Mouse (Mus musculus): ENCODE data around the gene Akap13. TPM values are rescaled to one million over a fixed set of nuclear protein-coding genes. Genes with fewer than 3 reads are reported as not detected.

Gene Akap13
- polyA plus RNA-seq, 1 experiment from 2014 or later, result 19.4 TPM

GRCm38 (mm10) chr7:75528751-75529150, 73.4 kb downstream of the Akap13 start:
- H3K27ac ChIP-seq, result no peak overlapping the region
- H3K4me1 ChIP-seq (replicated peaks), result 0 out of 2 replicates have a peak, but pooled peaks cover 4% of the 10 kb centered on the region
- H3K4me2 ChIP-seq, result no peak overlapping the region
- no peaks in the 10 kb centered on the region for H3K36me3 ChIP-seq
- H3K9ac ChIP-seq, result no peak overlapping the region
- no peak overlapping the region for H3K4me3 ChIP-seq
- H3K27me3 ChIP-seq, result no peaks in the 10 kb centered on the region
- WGBS, result 89% methylated on average over 4 of the region's 4 CpGs
- ATAC-seq (ENCODE audit: low FRiP score), result no peak
- no peaks in the 10 kb centered on the region for H3K9me3 ChIP-seq

- no peaks in the 10 kb centered on the region for H3K36me3 ChIP-seq
- no peaks in the 10 kb centered on the region for H3K27me3 ChIP-seq
- H3K4me1 ChIP-seq (replicated peaks), result 0 out of 2 replicates have a peak, but pooled peaks cover 4% of the 10 kb centered on the region
- no peak overlapping the region for H3K4me3 ChIP-seq
- H3K9ac ChIP-seq, result no peak overlapping the region
- WGBS, result 94% methylated on average over 7 of the region's 7 CpGs
- no peak overlapping the region for H3K27ac ChIP-seq
- no peaks in the 10 kb centered on the region for H3K9me3 ChIP-seq
- no peak for ATAC-seq (ENCODE audit: low FRiP score)
- no peak overlapping the region for H3K4me2 ChIP-seq
These were observed 74.6 kb downstream of the Akap13 start for GRCm38 (mm10) chr7:75529857-75530437.

- Histone ChIP-seq H3K9me3 (no peaks in the 10 kb centered on the region), H3K27me3 (no peaks in the 10 kb centered on the region), H3K4me3 (no peak overlapping the region), H3K27ac (no peak overlapping the region), H3K36me3 (no peaks in the 10 kb centered on the region), H3K4me1 (replicated peaks) (0 out of 2 replicates have a peak, but pooled peaks cover 4% of the 10 kb centered on the region), H3K9ac (no peak overlapping the region), H3K4me2 (no peak overlapping the region)
- ATAC-seq (ENCODE audit: low FRiP score), result no peak
- 94% methylated on average over 3 of the region's 3 CpGs for WGBS
These were observed 75.3 kb downstream of the Akap13 start for GRCm38 (mm10) chr7:75530642-75531041.

- H3K9ac ChIP-seq, result no peak overlapping the region
- H3K4me3 ChIP-seq, result no peak overlapping the region
- no peak overlapping the region for H3K4me2 ChIP-seq
- 96% methylated on average over 5 of the region's 5 CpGs for WGBS
- H3K4me1 ChIP-seq (replicated peaks), result no peaks in the 10 kb centered on the region
- no peak for ATAC-seq (ENCODE audit: low FRiP score)
- H3K27ac ChIP-seq, result no peak overlapping the region
- H3K9me3 ChIP-seq, result no peaks in the 10 kb centered on the region
- no peaks in the 10 kb centered on the region for H3K27me3 ChIP-seq
- no peaks in the 10 kb centered on the region for H3K36me3 ChIP-seq
These were observed 77.7 kb downstream of the Akap13 start for GRCm38 (mm10) chr7:75533079-75533478.

- no peaks in the 10 kb centered on the region for H3K27me3 ChIP-seq
- H3K36me3 ChIP-seq, result no peaks in the 10 kb centered on the region
- no peak overlapping the region for H3K27ac ChIP-seq
- WGBS, result 90% methylated on average over 5 of the region's 5 CpGs
- no peaks in the 10 kb centered on the region for H3K9me3 ChIP-seq
- no peak overlapping the region for H3K9ac ChIP-seq
- H3K4me3 ChIP-seq, result no peak overlapping the region
- no peaks in the 10 kb centered on the region for H3K4me1 ChIP-seq (replicated peaks)
- no peak overlapping the region for H3K4me2 ChIP-seq
- no peak for ATAC-seq (ENCODE audit: low FRiP score)
These were observed 81.0 kb downstream of the Akap13 start for GRCm38 (mm10) chr7:75536298-75536697.

GRCm38 (mm10) chr7:75537567-75537966, 82.2 kb downstream of the Akap13 start:
- no peak for ATAC-seq (ENCODE audit: low FRiP score)
- no peaks in the 10 kb centered on the region for H3K36me3 ChIP-seq
- no peaks in the 10 kb centered on the region for H3K27me3 ChIP-seq
- H3K9ac ChIP-seq, result no peak overlapping the region
- no peaks in the 10 kb centered on the region for H3K9me3 ChIP-seq
- no peak overlapping the region for H3K27ac ChIP-seq
- no peak overlapping the region for H3K4me2 ChIP-seq
- H3K4me3 ChIP-seq, result no peak overlapping the region
- WGBS, result 87% methylated on average over 2 of the region's 2 CpGs
- H3K4me1 ChIP-seq (replicated peaks), result no peaks in the 10 kb centered on the region

GRCm38 (mm10) chr7:75538513-75538912, 83.2 kb downstream of the Akap13 start:
- no peak overlapping the region for H3K9ac ChIP-seq
- no peaks in the 10 kb centered on the region for H3K27me3 ChIP-seq
- no peak overlapping the region for H3K27ac ChIP-seq
- no peak for ATAC-seq (ENCODE audit: low FRiP score)
- H3K4me2 ChIP-seq, result no peak overlapping the region
- WGBS, result 92% methylated on average over 3 of the region's 3 CpGs
- no peaks in the 10 kb centered on the region for H3K36me3 ChIP-seq
- H3K9me3 ChIP-seq, result no peaks in the 10 kb centered on the region
- H3K4me3 ChIP-seq, result no peak overlapping the region
- no peaks in the 10 kb centered on the region for H3K4me1 ChIP-seq (replicated peaks)

- 88% methylated on average over 3 of the region's 3 CpGs for WGBS
- no peak overlapping the region for H3K27ac ChIP-seq
- H3K4me3 ChIP-seq, result no peak overlapping the region
- no peak for ATAC-seq (ENCODE audit: low FRiP score)
- H3K27me3 ChIP-seq, result no peaks in the 10 kb centered on the region
- H3K9ac ChIP-seq, result no peak overlapping the region
- no peak overlapping the region for H3K4me2 ChIP-seq
- H3K36me3 ChIP-seq, result no peaks in the 10 kb centered on the region
- no peaks in the 10 kb centered on the region for H3K4me1 ChIP-seq (replicated peaks)
- no peaks in the 10 kb centered on the region for H3K9me3 ChIP-seq
These were observed 83.8 kb downstream of the Akap13 start for GRCm38 (mm10) chr7:75539168-75539567.

GRCm38 (mm10) chr7:75549856-75550255, 94.5 kb downstream of the Akap13 start:
- no peak overlapping the region for H3K27ac ChIP-seq

GRCm38 (mm10) chr7:75550791-75551336, 95.5 kb downstream of the Akap13 start:
- no peak overlapping the region for H3K4me2 ChIP-seq
- no peaks in the 10 kb centered on the region for H3K4me1 ChIP-seq (replicated peaks)
- 83% methylated on average over 6 of the region's 6 CpGs for whole genome bisulfite sequencing
- no peak for ATAC-seq (ENCODE audit: low FRiP score)
- no peak overlapping the region for H3K27ac ChIP-seq
- H3K4me3 ChIP-seq, result no peak overlapping the region
- H3K27me3 ChIP-seq, result no peaks in the 10 kb centered on the region
- no peaks in the 10 kb centered on the region for H3K9me3 ChIP-seq
- H3K36me3 ChIP-seq, result no peaks in the 10 kb centered on the region
- no peak overlapping the region for H3K9ac ChIP-seq

More at GRCm38 (mm10) chr7:75549856-75550255, 94.5 kb downstream of the Akap13 start:
- Histone ChIP-seq H3K4me3 (no peak overlapping the region), H3K9ac (no peak overlapping the region), H3K4me2 (no peak overlapping the region), H3K27me3 (no peaks in the 10 kb centered on the region), H3K9me3 (no peaks in the 10 kb centered on the region), H3K4me1 (replicated peaks) (no peaks in the 10 kb centered on the region), H3K36me3 (no peaks in the 10 kb centered on the region)
- no peak for ATAC-seq (ENCODE audit: low FRiP score)
- 92% methylated on average over 3 of the region's 3 CpGs for WGBS

- Histone ChIP-seq H3K4me1 (replicated peaks) (no peaks in the 10 kb centered on the region), H3K9me3 (no peaks in the 10 kb centered on the region), H3K36me3 (no peaks in the 10 kb centered on the region), H3K27ac (no peak overlapping the region), H3K4me2 (no peak overlapping the region), H3K9ac (no peak overlapping the region), H3K27me3 (no peaks in the 10 kb centered on the region), H3K4me3 (no peak overlapping the region)
- no peak for ATAC-seq (ENCODE audit: low FRiP score)
- WGBS, result 92% methylated on average over 8 of the region's 8 CpGs
These were observed 97.8 kb downstream of the Akap13 start for GRCm38 (mm10) chr7:75553002-75553666.

- H3K36me3 ChIP-seq, result no peaks in the 10 kb centered on the region
- H3K9me3 ChIP-seq, result no peaks in the 10 kb centered on the region
- ATAC-seq (ENCODE audit: low FRiP score), result no peak
- H3K4me2 ChIP-seq, result no peak overlapping the region
- no peak overlapping the region for H3K27ac ChIP-seq
- no peaks in the 10 kb centered on the region for H3K27me3 ChIP-seq
- H3K9ac ChIP-seq, result no peak overlapping the region
- H3K4me3 ChIP-seq, result no peak overlapping the region
- H3K4me1 ChIP-seq (replicated peaks), result 0 out of 2 replicates have a peak, but pooled peaks cover 2% of the 10 kb centered on the region
These were observed 98.3 kb downstream of the Akap13 start for GRCm38 (mm10) chr7:75553667-75554045.

GRCm38 (mm10) chr7:75554065-75554464, 98.7 kb downstream of the Akap13 start:
- H3K9ac ChIP-seq, result no peak overlapping the region
- H3K9me3 ChIP-seq, result no peaks in the 10 kb centered on the region
- no peaks in the 10 kb centered on the region for H3K27me3 ChIP-seq
- H3K4me2 ChIP-seq, result no peak overlapping the region
- H3K27ac ChIP-seq, result no peak overlapping the region
- H3K36me3 ChIP-seq, result no peaks in the 10 kb centered on the region
- no peak for ATAC-seq (ENCODE audit: low FRiP score)
- no peak overlapping the region for H3K4me3 ChIP-seq
- 0 out of 2 replicates have a peak, but pooled peaks cover 2% of the 10 kb centered on the region for H3K4me1 ChIP-seq (replicated peaks)
